Mouse (Mus musculus) spleen, adult 18-20 months (tissue): ENCODE results near the gene Fgf23.

ENCODE experiments used
- DNase-seq, 2 experiments: peaks; one replicate each; pipeline ENCODE4 v3.0.0; 2022; ENCODE audit warnings: mixed read lengths in 2 of 2

The Fgf23 gene

DNA sequence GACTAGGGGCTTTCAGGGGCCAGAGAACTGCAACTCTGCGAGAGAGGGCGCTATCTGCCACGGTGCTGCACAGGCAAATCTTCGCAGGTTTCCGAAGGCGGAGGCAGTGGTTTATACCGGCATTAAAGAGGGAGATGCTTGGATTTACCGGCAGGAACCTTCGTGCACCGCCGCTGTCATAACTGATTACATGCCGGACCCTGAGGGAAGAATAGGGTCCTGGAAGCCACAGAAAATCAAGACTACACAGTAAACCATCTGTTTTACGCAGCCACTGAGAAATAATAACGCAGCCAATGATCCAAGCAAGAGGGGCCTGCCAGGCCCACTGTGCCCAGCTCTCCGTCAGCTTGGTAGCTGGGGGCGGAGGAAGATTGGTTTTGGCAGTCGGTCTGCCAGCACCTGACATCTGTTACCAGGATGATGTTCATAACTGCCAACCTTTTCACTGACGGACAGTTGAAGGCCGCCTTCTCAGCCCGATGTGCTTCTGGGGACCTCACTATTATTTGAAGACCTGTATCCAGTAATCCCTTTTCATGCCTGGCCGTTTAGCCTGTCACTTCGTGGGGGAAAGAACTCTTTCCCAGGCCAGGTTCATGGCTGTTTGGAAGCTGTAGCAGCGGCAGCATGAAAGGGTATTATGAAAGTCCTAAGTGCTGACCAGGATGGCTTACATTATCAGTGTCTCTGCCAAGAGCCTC lies 42.2 kb downstream of the Fgf23 start:
- DNase-seq, result no peak

DNA sequence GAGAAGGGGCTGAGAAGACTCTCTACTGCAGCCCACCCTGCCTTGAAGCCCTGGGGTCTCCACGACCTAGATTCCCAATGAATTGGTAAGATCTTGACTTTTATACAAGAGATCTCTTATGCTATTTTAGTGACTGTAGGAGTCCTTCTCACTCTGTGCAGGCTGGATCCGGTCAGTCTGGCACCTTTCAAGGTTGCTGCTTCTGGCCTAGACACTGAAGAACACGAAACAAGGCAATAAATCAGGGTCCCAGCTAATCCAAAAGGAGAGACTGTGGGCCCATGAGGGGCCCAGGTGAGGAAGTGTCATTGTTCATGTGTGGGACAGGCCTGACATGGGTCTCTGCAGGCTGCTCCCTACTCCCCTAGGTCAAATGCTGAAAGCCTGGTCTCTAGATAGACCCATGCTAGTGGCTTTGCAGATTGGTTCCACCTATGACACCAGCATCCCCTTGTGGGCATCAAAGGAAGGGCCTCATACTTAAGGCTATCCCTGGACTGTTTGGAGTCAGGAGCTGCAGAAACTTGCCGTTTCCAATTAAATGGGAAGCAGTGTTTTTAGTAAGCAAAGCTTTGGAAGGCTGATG lies 49.6 kb downstream of the Fgf23 start:
- DNase-seq, result no peak

DNA sequence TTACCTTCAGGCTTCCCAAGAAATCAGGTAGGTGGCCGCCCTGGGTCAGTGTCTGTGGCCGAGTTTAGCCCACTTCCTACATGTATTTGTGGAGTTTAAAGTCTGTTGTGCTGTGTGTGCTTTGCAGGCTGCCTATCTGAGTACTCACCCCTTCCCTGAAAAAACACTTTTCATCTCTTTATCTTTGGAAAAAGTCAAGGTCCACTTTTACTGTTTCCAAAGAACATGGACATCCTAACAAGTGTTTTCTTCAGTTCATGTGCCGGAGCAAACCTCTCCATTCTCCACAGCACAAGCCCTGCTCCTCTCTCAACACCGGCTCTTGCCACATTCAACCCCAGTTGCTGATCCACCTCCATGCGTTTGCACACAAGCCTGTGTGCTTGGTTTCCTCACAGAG lies 50.3 kb downstream of the Fgf23 start:
- DNase-seq, result no peak

DNA sequence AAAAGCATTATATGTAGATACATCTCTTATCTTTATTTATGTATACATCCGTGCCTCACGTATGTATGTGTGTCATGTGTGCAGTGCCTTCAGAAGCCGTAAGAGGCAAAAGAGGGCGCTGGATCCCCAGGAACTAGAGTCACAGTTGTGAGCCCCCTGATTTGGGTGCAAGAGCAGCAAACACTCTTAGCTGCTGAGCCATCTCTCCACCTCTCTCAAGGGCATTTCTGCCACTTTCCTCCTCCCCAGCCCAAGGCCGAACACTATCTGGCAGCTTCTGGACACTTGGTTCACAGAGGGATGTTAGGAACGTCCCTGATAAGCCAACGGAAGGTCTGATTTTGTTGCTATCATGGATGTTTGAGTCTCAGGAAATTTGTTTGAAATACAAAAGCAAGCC lies 50.8 kb downstream of the Fgf23 start:
- no peak for DNase-seq

DNA sequence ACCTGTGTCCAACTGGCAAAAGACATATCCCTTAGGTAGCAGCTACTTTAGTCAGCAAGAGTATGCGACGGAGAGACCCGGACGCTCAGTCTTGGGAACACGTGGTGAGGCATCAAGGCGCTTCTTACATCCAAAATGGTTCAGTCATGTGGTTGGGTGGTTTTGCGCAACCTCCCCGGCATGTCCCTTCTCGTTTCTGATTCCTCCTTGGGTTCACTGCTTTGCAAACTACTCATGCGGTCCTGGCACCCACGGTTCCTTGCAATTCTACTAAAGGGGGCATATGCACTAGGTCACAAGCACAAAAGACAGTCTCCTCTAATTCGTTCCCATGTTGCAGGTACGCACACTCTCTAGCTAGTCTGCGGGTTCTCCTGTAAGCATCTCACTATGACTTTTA lies 57.0 kb downstream of the Fgf23 start:
- no peak for DNase-seq

DNA sequence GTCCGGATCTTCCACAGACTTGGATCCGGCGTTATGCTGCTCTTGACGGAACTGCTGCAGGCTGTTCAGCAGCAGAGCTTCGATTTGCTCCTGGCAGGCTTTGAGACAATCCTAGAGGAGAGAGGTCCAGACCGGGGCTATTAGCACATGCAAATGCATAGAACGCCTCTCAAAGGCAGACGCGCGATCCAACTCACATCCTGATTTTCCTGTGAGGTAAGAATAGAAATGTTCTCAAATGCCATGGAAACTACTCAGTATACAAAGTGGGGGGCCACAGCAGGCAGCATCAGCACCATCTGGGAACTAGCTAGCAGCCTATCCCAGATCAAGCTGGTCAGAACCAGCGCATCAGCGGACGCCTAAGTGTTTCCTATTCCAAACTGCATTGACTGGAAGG lies 57.7 kb downstream of the Fgf23 start:
- no peak for DNase-seq
